Mouse (Mus musculus) embryonic facial prominence, embryonic 13.5 days (tissue): ENCODE results near the gene Fbxl15. TPM values are rescaled to one million over a fixed set of nuclear protein-coding genes. Genes with fewer than 3 reads are reported as not detected.

Experiments
- ATAC-seq: fragments of 200-750 bp; cut with Nextera tagmentation; 2 replicates; pipeline ENCODE4 v1.8.0; 2017; ENCODE audit warnings: low read depth; ENCODE audit not compliant: insufficient number of reproducible peaks, insufficient read depth, low FRiP score, low TSS enrichment
- H3K27ac ChIP-seq: fragments of 300-500 bp; sonication (generic); 2 replicates; pipeline ENCODE4 v1.5.1; 2015; ENCODE audit warnings: moderate library complexity, mild to moderate bottlenecking, inconsistent platforms
- H3K27me3 ChIP-seq: fragments of 300-500 bp; sonication (generic); 2 replicates; pipeline ENCODE4 v1.6.1; 2015; ENCODE audit warnings: mild to moderate bottlenecking, inconsistent platforms
- H3K36me3 ChIP-seq: fragments of 300-500 bp; sonication (generic); 2 replicates; pipeline ENCODE4 v1.6.1; 2015; ENCODE audit warnings: mild to moderate bottlenecking, inconsistent platforms
- H3K4me1 ChIP-seq: fragments of 300-500 bp; sonication (generic); 2 replicates; pipeline ENCODE4 v1.6.1; 2015; ENCODE audit warnings: inconsistent platforms
- H3K4me2 ChIP-seq: fragments of 300-500 bp; sonication (generic); 2 replicates; pipeline ENCODE4 v1.6.1; 2015; ENCODE audit warnings: moderate library complexity, mild to moderate bottlenecking, inconsistent platforms
- H3K4me3 ChIP-seq: fragments of 300-500 bp; sonication (generic); 2 replicates; pipeline ENCODE4 v1.5.1; 2015; ENCODE audit warnings: mild to moderate bottlenecking, inconsistent platforms
- H3K9ac ChIP-seq: fragments of 300-500 bp; sonication (generic); 2 replicates; pipeline ENCODE4 v1.6.1; 2015; ENCODE audit warnings: mild to moderate bottlenecking, inconsistent platforms
- H3K9me3 ChIP-seq: fragments of 300-500 bp; sonication (generic); 2 replicates; pipeline ENCODE4 v1.6.1; 2016; ENCODE audit warnings: inconsistent platforms
- WGBS: fragments of 180-500 bp; shearing (Covaris S2); methylation state at CpG from one replicate; pipeline ENCODE4 v1.1.7; 2015; ENCODE audit warnings: mixed read lengths; 5-methylcytosine and 5-hydroxymethylcytosine counted together
- polyA plus RNA-seq: library from polyadenylated mRNA; unstranded; fragments of >200 nt; fragmentation: Nextera tagmentation; extraction: Ambion mirVana; gene quantifications from 2 replicates; pipeline ENCODE4 v1.2.1, GENCODE M21; 2015

The Fbxl15 gene
- polyA plus RNA-seq, 1 experiment from 2014 or later = 16.5 TPM

DNA sequence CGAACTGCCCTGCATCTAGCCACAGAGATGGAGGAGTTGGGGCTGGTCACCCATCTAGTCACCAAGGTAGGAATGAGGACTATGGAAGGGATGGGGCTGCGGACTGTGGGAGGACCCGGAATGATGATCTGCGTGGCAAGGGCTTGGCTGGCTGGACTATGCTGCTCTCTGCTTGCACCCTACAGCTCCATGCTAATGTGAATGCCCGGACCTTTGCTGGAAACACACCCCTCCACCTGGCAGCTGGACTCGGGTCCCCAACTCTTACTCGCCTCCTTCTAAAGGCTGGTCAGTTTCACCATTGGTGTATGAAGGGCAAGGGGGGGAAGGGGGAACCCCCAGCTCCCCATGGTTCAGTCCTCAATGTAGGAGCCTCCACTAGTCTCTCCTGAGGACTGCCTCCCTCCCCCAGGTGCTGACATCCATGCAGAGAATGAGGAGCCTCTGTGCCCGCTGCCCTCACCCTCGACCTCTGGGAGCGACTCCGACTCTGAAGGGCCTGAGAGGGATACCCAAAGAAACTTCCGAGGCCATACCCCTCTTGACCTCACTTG, 17.6 kb upstream of the Fbxl15 start:
- no peak for ATAC-seq
- H3K4me1 ChIP-seq = peaks cover 20% of the 10 kb centered on the region
- no peaks in the 10 kb centered on the region for H3K9me3 ChIP-seq
- peaks cover 47% of the 10 kb centered on the region for H3K36me3 ChIP-seq
- H3K9ac ChIP-seq = no peak overlapping the region
- H3K4me2 ChIP-seq = no peak overlapping the region
- no peak overlapping the region for H3K27ac ChIP-seq
- H3K4me3 ChIP-seq = no peak overlapping the region
- WGBS = 85% methylated on average over 12 of the region's 12 CpGs
- H3K27me3 ChIP-seq = peaks cover 65% of the 10 kb centered on the region

DNA sequence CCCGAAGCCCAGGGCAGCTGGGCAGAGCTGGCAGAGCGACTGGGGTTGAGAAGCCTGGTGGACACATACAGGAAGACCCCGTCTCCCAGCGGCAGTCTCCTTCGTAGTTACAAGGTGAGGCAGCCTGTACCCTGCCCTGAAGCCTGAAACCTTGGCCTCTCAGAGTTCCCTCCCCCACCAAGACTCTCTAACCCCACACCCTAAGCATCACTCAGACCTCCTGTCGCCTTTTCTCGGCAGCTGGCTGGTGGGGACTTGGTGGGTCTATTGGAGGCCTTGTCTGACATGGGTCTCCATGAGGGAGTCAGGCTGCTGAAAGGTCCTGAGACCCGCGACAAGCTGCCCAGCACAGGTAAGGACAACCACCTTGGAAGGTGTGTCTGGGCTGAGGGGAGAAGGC, 16.6 kb upstream of the Fbxl15 start:
- H3K4me3 ChIP-seq = no peak overlapping the region
- no peak for ATAC-seq
- H3K9ac ChIP-seq = no peak overlapping the region
- H3K4me2 ChIP-seq = no peak overlapping the region
- H3K27me3 ChIP-seq = peaks cover 74% of the 10 kb centered on the region
- WGBS = 87% methylated on average over 9 of the region's 9 CpGs
- peaks cover 47% of the 10 kb centered on the region for H3K36me3 ChIP-seq
- no peaks in the 10 kb centered on the region for H3K9me3 ChIP-seq
- peaks cover 16% of the 10 kb centered on the region for H3K4me1 ChIP-seq
- H3K27ac ChIP-seq = no peak overlapping the region

DNA sequence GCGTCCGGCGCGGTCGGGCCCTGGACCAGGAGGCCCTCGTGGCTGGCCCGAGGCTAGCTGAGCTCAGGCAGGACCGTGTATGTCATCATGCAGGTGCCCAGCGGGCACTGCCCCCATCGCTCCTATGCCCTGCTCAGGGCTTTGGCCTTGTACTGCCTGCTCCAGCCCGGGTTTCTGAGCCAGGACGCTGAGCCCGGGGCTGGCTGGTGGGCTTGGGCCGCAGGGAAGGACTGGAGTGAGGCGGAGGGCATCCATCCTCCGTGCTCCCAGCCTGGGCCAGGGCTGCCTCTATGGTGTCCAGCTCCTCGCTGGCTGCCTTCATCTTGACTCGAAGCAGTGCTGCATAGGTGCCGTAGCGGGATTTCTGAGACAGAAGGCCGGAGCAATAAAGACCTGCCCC, 15.4 kb upstream of the Fbxl15 start:
- peaks cover 44% of the 10 kb centered on the region for H3K36me3 ChIP-seq
- 0 out of 2 replicates have a peak overlapping the region, but pooled peaks have one; percentile 21 for H3K9ac ChIP-seq
- no peak for ATAC-seq
- whole genome bisulfite sequencing = 90% methylated on average over 21 of the region's 21 CpGs
- H3K9me3 ChIP-seq = no peaks in the 10 kb centered on the region
- peaks cover 77% of the 10 kb centered on the region for H3K27me3 ChIP-seq
- no peak overlapping the region for H3K4me2 ChIP-seq
- peaks cover 28% of the 10 kb centered on the region for H3K4me1 ChIP-seq
- no peak overlapping the region for H3K4me3 ChIP-seq
- H3K27ac ChIP-seq = no peak overlapping the region

DNA sequence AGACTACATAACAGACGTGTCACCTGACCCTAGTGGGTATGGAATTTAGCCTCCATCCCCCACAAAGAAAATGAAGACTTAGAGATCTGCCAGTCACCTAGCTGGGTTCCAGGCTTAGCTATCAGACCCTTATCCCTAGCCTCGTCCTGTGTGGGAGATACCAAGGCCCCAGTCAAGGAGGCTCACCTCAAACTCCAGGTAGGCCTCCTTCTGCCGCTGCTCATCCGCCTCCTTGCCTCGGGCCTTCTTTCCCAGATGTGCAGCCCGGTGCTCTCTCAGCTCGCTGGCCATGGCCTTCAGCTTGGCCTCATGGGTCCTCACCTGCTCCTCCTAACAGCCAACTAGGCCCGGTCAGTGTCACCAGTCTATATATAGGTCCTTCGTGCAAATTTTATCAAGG, 14.9 kb upstream of the Fbxl15 start:
- Histone ChIP-seq H3K4me2 (no peak overlapping the region), H3K4me1 (peaks cover 32% of the 10 kb centered on the region), H3K9ac (0 out of 2 replicates have a peak overlapping the region, but pooled peaks have one; percentile 21), H3K27ac (no peak overlapping the region), H3K4me3 (no peak overlapping the region), H3K36me3 (peaks cover 41% of the 10 kb centered on the region), H3K27me3 (peaks cover 77% of the 10 kb centered on the region), H3K9me3 (no peaks in the 10 kb centered on the region)
- WGBS = 80% methylated on average over 9 of the region's 9 CpGs
- no peak for ATAC-seq

DNA sequence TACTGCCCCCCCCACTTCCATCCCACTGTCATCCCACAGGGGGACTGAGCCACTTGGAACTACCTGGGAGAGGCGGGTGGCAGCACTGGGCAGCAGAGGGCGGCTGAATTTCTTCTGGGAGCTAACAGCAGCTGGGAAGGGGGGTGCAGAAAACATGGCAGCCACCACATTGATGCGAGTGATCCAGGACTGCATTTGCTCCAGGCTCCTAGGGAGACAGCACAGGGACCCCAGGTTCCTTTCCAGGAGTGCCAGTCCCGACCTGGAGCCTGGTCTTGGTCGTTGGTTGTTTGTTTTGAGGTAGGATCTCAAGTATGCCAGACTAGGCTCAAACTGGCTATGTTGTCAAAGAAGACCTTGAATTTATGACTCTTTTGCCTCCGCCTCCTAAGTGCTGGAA, 14.4 kb upstream of the Fbxl15 start:
- Histone ChIP-seq H3K4me3 (no peak overlapping the region), H3K4me1 (peaks cover 35% of the 10 kb centered on the region), H3K9me3 (no peaks in the 10 kb centered on the region), H3K9ac (no peak overlapping the region), H3K27ac (no peak overlapping the region), H3K4me2 (no peak overlapping the region), H3K36me3 (peaks cover 41% of the 10 kb centered on the region), H3K27me3 (peaks cover 77% of the 10 kb centered on the region)
- 71% methylated on average over 6 of the region's 6 CpGs for WGBS
- ATAC-seq = no peak

DNA sequence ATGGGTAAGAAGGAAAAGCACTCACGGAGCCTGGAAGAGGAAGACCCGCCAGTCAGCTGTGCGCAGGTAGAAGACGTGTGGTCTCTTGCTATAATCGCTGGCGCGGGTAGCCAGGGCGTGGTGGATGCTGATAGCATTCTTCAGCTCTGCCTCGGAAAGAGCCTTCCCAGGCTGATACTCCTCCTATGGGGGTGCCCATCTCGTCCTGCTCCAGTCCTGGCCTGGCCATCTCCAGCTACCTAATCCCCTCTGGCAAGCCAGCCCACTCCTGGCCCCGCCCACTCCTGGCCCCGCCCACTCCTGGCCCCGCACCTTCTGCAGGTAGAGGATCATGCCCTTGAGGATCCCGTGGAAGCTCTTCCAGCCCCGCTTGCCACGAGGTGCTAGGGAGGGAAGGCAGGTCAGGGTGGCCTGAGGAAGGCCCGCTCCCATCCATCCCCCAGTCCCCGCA, 13.8 kb upstream of the Fbxl15 start:
- Histone ChIP-seq H3K9me3 (no peaks in the 10 kb centered on the region), H3K9ac (no peak overlapping the region), H3K27ac (no peak overlapping the region), H3K36me3 (peaks cover 41% of the 10 kb centered on the region), H3K27me3 (peaks cover 79% of the 10 kb centered on the region), H3K4me2 (no peak overlapping the region), H3K4me3 (no peak overlapping the region), H3K4me1 (peaks cover 35% of the 10 kb centered on the region)
- ATAC-seq = no peak
- whole genome bisulfite sequencing = 10% methylated on average over 18 of the region's 18 CpGs

DNA sequence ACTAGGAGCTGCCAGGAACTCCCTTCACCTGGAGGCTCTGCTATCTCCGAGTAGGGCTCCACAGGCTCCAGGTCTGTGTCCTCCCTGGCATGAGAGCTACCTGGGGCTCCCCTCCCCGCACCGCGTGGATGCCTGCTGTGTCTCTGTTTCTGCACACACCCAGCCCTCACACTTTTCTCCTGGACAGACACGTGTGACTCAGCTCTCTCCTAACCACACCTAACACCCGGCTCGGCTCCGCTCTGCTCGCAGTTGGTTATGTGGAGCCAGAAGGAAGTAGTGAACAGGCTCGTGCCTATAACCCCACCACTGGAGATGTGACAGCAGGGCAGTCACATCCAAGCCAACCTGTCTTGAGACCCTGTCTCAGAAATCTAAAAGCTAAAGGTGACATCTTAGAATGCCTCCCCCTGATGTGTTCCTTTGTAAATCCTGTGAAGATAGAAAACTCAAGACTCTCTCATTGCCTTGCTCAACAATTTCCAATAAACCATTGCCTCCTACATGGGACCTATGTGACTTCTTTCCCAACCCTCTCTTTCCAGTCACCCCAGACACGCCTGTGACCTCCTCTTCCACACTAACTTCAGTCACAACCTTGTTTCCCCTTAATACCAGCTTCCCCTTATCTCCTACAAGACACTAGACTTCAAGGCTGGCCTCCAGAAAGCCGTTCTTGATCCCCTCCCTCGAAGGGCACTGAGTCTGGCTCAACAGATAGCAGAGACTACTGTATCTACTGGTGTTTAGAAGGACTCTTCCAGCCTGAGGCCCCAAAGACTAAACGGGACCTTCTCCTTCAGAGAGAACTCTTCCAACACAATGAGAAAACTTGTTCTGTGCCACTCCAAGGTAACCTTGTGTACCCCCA, 12.9 kb upstream of the Fbxl15 start:
- Histone ChIP-seq H3K27ac (no peak overlapping the region), H3K4me2 (no peak overlapping the region), H3K4me3 (no peak overlapping the region), H3K27me3 (peaks cover 82% of the 10 kb centered on the region), H3K4me1 (peaks cover 35% of the 10 kb centered on the region), H3K36me3 (peaks cover 34% of the 10 kb centered on the region), H3K9ac (no peak overlapping the region), H3K9me3 (no peaks in the 10 kb centered on the region)
- no peak for ATAC-seq
- WGBS = 39% methylated on average over 14 of the region's 14 CpGs

DNA sequence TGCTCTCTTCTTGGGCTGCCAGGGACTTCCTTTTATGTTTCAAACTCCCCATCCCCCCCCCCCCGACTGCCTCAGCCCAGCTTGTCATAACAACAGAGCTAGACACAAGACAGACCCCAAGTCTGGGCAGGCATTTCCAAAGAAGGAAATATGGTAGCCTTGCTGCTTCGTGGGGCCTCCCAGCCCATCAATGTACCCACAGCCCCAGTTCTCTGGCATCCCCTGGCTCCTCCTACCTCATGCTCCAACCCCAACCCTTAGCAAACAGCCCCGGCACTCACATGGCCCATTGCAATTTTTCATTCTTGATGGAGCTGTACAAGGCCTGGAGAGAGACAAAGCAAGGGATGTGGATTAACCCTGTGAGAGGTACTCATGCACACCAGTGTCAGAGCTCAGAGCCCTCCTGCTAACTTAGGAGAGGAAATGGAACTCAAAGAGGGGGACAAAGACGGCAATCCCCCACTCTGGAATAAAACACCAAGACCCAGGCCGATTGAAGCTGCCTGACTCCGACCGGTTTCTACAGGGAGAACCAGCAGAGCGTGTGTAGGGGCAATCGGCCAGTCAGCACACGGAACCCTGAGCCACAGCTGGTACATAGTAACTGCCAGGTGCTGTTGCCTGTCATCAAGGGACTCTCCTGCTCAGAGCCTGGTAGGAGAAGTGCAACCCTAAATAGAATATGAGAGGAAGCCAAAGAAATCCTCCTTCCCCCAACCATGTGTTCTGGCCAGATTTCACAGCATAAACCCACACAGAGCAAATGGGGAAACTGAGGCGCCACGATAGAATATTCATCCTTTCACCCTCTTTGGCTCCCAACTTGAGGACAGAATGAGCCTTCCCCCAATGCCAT, 12.0 kb upstream of the Fbxl15 start:
- Histone ChIP-seq H3K36me3 (peaks cover 26% of the 10 kb centered on the region), H3K4me2 (0 out of 2 replicates have a peak overlapping the region, but pooled peaks have one; percentile 79), H3K4me3 (no peak overlapping the region), H3K4me1 (peaks cover 35% of the 10 kb centered on the region), H3K9me3 (no peaks in the 10 kb centered on the region), H3K27me3 (peaks cover 91% of the 10 kb centered on the region), H3K27ac (no peak overlapping the region), H3K9ac (no peak overlapping the region)
- WGBS = 57% methylated on average over 12 of the region's 12 CpGs
- ATAC-seq = no peak

DNA sequence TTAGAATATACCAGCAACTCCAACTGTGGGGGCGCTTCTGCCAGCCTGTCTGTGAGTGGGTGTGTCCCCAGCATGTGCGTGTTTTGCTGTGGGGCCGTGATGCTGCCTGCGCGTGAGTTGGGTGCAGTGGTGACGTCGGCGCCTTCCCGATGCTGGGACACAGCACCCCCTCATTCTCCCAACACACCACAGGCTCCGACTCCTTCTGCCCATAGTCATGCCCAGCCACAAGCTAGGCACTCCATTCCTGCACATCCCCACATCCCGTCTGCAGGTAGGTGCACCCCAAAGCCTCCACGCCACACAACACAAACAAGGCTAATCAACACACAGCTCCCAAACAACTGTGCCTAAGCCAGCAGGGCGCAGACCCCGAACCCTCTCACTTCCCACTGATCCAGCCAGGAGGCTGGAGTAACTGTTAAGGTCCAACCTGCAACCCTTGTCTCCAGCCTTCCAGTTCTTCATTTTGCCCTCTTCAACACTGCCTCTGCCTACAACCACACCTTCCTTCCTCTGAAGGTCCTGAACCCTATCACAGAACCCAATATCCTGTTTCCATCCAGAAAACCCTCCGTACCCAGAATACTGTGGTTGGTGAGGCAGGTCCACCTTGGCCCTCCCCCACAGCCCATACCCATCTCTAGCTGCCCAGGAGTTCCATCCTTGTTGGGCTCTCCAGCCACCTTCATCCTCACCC, 11.0 kb upstream of the Fbxl15 start:
- WGBS = 28% methylated on average over 15 of the region's 15 CpGs
- peaks cover 98% of the 10 kb centered on the region for H3K27me3 ChIP-seq
- H3K9me3 ChIP-seq = no peaks in the 10 kb centered on the region
- H3K4me1 ChIP-seq = peaks cover 43% of the 10 kb centered on the region
- peak overlapping the region; percentile 54 for H3K4me3 ChIP-seq
- H3K9ac ChIP-seq = peak overlapping the region; percentile 71
- ATAC-seq = no peak
- no peak overlapping the region for H3K27ac ChIP-seq
- peak overlapping the region; percentile 79 for H3K4me2 ChIP-seq
- peaks cover 16% of the 10 kb centered on the region for H3K36me3 ChIP-seq

DNA sequence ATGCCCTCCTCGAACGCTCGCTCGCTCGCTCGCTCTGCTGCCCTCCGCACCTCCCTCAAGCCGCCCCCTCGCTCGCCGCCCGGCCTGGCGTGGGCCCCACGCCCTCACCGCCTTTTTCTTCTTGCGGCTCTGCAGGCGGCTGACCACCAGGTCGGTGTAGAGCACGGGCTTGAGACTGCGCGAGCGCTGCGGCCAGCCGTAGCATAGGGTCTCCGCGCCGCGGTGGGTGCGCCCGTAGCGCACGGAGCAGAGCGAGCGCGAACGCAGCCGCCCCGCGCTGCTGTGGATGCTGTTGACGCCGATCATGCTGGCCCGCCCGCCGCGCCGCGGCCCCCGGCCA, 10.5 kb upstream of the Fbxl15 start:
- Histone ChIP-seq H3K27me3 (peaks cover 100% of the 10 kb centered on the region), H3K27ac (no peak overlapping the region), H3K9ac (peak overlapping the region; percentile 71), H3K4me3 (peak overlapping the region; percentile 54), H3K4me2 (peak overlapping the region; percentile 79), H3K4me1 (peaks cover 46% of the 10 kb centered on the region), H3K36me3 (peaks cover 10% of the 10 kb centered on the region; the same call in 1 of the 2 replicates), H3K9me3 (no peaks in the 10 kb centered on the region)
- ATAC-seq = no peak
- WGBS = 1% methylated on average over 46 of the region's 48 CpGs

DNA sequence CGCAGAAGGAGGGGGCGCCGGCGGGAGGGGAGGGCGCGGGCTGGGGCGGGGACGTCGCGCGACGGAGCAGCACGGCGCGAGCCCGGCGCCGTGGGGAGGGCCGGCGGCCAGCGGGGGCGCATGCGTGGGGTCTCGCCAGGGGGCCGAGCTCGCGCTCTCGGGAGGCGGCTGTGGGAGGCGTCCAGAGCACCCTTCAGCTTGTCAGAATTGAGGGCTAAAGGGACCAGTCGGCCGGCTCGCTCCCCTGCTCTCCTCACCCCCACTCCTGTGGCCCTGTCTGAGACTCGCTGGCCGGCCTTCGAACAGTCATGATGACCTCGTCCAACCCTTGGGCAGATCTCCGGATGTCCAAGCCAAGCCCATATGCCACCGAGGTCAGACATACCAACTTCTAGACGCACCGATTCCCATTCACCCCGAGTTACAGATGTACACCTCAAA, 9.9 kb upstream of the Fbxl15 start:
- no peak for ATAC-seq

More for the DNA sequence above, 9.9 kb upstream of the Fbxl15 start:
- Histone ChIP-seq H3K4me3 (peak overlapping the region; percentile 54), H3K4me1 (peaks cover 46% of the 10 kb centered on the region), H3K36me3 (0 out of 2 replicates have a peak, but pooled peaks cover 5% of the 10 kb centered on the region), H3K9ac (peak overlapping the region; percentile 71), H3K27ac (no peak overlapping the region), H3K27me3 (peaks cover 100% of the 10 kb centered on the region), H3K9me3 (no peaks in the 10 kb centered on the region), H3K4me2 (peak overlapping the region; percentile 79)
- 2% methylated on average over 41 of the region's 42 CpGs for WGBS
